Mouse (Mus musculus) cortical plate, adult 2 months (tissue): ENCODE data around the gene Zfp423. TPM values are rescaled to one million over a fixed set of nuclear protein-coding genes. Genes with fewer than 3 reads are reported as not detected.
A peak's percentile ranks its signal among the peaks of the same experiment; 100 is the strongest.

ENCODE experiments used
- H3K27ac ChIP-seq: fragments of 200-500 bp; 2 replicates; pipeline ENCODE4 v1.5.1; 2012; ENCODE audit warnings: low read length, control low read depth, inconsistent platforms; ENCODE audit not compliant: insufficient read depth
- H3K4me1 ChIP-seq: fragments of 200-500 bp; 2 replicates; pipeline ENCODE4 v1.6.1; 2011; ENCODE audit warnings: low read length; ENCODE audit not compliant: control insufficient read depth, insufficient read depth
- H3K4me3 ChIP-seq: fragments of 200-500 bp; 2 replicates; pipeline ENCODE4 v1.5.1; 2011; ENCODE audit warnings: mild to moderate bottlenecking, low read length, control low read depth; ENCODE audit not compliant: insufficient read depth
- CTCF ChIP-seq: fragments of 200-500 bp; IDR thresholded peaks from 2 replicates; pipeline ENCODE4 v1.5.1; 2011; ENCODE audit warnings: mild to moderate bottlenecking, control low read depth, low read length; ENCODE audit not compliant: insufficient read depth; ENCODE audit errors: extremely low read depth
- POLR2A ChIP-seq: fragments of 200-500 bp; IDR thresholded peaks from 2 replicates; pipeline ENCODE4 v1.6.1; 2011; ENCODE audit warnings: mild to moderate bottlenecking, low read length, control low read depth; ENCODE audit not compliant: insufficient read depth; ENCODE audit errors: extremely low read depth
- polyA plus RNA-seq: library from polyadenylated mRNA; depleted of rRNA; stranded (reverse); fragments of >200 nt; gene quantifications from 2 replicates; pipeline ENCODE4 v1.2.3, GENCODE M21; 2012; rRNA removed

Gene Zfp423
- polyA plus RNA-seq, result 13.8 and 15.1 TPM in 2 replicates

DNA sequence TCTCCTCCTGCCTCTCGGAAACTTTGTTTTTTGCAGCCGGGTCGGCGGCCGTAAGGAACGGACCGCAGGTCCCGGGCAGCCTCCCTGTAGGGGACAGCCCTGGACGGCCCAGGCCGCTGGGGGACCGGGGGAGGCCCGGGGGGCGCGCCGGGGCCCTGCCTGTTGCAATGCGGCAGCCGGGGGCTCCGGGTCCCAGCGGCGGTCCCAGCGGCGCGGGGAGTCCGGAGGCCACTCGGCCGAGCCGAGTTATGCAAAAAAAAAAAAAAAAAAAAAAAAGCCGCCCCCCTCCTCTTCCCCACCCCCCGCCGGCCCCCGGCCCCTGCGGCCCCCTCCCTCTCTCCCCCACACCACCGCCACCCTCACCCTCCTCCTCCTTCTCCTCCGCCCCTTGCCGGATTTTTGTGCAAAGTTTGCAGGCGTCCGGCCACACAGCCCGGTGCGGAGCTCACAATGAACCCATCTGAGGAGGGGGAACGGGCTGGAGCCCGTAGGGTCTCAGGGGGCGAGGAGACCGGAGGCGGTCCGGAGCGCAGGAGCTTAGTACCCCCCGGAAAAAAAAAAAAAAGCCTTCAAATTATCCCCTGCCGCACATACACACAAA lies at the start of gene Zfp423:
TSS of gene Zfp423 (minus strand) at position 276 of the 601 bp plus-strand sequence.
- Histone ChIP-seq H3K27ac (no peak within 1 kb of the TSS), H3K4me1 (0 out of 2 replicates have a peak, but pooled peaks cover 2% of the 10 kb centered on the region), H3K4me3 (peak within 1 kb of the TSS; percentile 41)
- TF ChIP-seq POLR2A (no peak), CTCF (no peak)

DNA sequence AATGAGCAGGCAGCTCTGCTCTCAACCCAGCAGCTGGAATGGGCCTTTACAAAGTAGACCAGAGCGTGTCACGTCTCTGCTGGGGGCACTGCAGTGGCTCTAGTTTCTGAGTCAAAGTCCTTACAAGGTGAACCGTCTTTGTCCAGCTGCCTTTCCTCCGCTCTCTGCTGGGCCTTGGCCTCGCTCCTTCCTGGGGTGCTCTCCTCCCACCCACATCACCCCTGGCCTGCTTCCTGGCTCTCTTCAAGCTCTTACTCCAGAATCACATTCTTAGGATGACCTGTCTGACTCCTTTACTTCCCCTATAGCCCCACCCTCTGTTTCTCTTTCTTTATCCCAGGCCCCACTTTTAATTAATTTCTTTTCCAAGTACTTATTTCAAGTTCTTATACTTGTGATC lies 47.4 kb upstream of the Zfp423 start:
- TF ChIP-seq CTCF, result no peak
- no peak for TF ChIP-seq POLR2A
- Histone ChIP-seq H3K4me3 (no peak overlapping the region), H3K27ac (no peak overlapping the region), H3K4me1 (no peaks in the 10 kb centered on the region)

DNA sequence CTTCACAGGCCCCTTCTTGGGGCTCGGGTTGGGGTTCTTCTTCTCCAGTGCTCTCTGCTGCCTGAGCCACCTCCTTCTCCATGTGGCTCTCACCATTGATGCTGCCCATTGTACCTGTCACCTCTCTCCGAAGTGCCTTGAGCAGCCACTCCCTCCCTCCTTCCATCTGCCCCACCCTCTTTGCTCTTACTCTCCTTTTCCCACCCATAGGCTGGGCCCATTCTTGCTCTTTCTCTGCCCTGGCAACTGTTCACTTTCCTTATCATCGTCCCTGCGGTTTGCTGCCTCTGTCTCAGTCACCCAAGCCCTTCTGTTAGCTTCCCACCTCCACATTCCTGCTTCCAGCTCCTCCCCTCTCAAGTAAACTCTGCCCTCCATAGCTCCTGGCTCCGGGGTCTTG lies 25.4 kb upstream of the Zfp423 start:
- H3K4me3 ChIP-seq, result no peak overlapping the region
- TF ChIP-seq POLR2A (no peak), CTCF (no peak)
- no peaks in the 10 kb centered on the region for H3K4me1 ChIP-seq
- no peak overlapping the region for H3K27ac ChIP-seq

DNA sequence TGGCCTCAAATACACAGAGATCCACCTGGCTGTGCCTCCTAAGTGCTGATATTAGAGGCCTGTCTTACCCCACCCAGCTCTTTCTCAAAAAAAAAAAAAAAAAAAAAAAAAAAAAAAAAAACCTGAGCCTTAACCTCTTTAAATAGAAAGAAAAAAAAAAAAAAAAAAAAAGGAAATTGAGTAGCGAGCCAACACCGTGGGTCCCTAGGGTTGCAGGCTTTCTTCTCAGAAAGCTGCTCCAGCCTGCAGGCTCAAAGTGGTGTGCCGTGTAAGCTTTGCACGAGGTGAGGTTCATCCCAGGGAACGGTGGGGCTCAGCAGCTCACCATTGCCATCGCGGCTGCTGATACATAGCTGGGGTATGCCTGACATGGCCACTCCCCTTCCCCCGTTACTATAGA lies 24.6 kb upstream of the Zfp423 start:
- H3K4me3 ChIP-seq, result no peak overlapping the region
- H3K27ac ChIP-seq, result no peak overlapping the region
- no peaks in the 10 kb centered on the region for H3K4me1 ChIP-seq
- TF ChIP-seq CTCF, result no peak
- no peak for TF ChIP-seq POLR2A

DNA sequence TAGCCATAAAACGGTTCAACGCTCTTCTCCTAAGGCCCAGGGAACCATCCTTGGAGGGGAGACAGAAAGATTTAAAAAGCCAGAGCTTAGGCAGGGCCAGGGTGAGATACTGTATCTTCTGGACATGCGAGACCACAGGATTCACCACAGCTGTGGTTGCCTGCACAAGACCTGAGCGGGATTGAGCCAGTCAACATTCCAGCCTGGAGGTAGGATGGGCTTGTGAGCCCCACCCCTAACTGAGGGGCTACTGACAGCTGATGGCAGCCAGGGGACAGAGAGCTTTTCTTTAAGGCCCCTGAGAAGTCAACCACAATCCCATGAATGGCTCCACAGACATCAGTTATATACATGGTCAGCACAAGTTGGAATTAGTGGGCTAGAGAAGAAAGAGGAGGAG lies 23.5 kb upstream of the Zfp423 start:
- H3K4me1 ChIP-seq, result no peaks in the 10 kb centered on the region
- no peak overlapping the region for H3K27ac ChIP-seq
- TF ChIP-seq POLR2A, result no peak
- no peak for TF ChIP-seq CTCF
- no peak overlapping the region for H3K4me3 ChIP-seq

DNA sequence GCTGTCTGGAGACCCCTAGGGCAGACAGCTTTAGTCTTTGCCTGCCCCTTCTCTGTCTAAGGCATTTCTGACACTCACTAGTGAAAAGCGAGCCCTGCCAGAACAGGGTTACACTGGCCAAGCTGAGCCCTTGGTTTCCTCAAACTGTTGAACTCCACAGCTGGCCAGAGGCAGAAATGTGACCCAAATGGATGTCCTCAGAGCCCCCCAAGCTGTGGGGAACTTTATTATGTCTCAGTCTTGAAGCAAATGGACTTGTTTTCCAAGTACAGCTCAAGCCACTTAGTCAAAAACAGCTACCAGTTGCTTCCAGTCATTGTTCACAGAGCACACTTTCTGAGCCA lies 16.0 kb upstream of the Zfp423 start:
- H3K4me1 ChIP-seq, result no peaks in the 10 kb centered on the region; the same call in 1 of the 2 replicates
- no peak overlapping the region for H3K4me3 ChIP-seq
- TF ChIP-seq CTCF (no peak), POLR2A (no peak)
- H3K27ac ChIP-seq, result no peak overlapping the region

DNA sequence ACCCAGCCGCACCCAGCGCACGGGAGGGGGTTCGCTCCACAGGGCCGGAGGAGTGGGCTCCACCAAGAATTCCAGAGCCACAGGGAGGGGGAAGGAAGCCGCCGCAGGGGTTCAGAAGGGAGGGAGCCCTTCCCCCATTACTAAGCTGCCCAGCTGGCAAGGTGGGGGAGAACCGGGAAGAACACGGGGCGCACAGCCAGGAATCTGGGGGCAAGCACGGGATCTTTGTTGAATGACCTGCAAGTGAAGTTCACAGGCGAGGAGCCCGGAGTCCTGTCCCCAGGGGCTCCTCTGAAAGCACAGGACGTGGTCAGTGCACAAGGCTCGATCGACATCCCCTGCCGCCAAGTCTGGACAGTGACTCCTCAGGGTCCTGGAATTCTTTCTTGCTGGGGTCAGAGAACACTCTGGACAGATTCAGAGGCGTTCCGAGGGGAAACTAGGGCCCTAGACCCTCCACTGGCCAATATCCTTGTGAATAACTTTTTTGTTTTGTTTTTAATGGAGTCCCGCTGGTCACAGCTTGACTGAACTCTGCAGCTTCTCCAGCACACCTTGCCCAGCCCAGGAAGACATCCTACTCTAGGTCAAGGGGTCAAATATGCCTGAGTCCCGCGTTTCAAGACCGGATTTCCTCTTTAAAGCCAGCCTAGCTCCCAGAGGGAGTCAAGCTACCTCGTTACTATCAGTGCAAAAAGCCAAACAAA lies 15.5 kb upstream of the Zfp423 start:
- no peak overlapping the region for H3K27ac ChIP-seq
- no peak overlapping the region for H3K4me3 ChIP-seq
- TF ChIP-seq POLR2A (no peak), CTCF (no peak)
- no peaks in the 10 kb centered on the region; the same call in 1 of the 2 replicates for H3K4me1 ChIP-seq

DNA sequence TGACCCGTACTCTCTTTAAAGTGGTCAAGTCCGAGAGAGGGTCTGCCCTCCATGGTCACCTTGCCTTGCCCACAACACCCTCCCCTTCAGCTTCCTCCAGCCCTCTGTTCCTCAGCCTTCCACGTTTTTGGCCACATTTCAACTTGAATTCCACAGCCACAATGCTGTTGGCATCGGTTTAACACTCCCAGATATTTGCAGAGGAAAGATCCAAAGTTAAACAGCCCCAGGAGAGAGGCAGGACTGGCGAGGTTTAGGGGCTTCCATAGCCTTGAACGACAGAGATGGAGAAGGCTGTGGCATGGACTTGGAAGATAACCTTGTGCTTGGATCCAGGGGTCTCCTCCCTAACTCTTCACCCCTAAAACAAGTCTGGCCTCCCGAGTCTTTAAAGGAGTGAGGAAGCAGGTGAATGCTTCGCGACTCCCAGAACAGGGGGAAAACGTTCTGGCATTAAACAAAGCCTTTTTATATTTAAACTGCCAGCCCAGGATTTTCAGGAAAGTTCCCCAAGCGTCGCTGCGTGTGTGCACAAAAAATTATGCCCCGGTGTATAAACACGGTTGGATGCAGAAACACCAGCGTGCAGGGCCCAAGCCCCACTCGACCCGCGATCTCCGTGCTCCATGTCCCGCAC lies 14.8 kb upstream of the Zfp423 start:
- Histone ChIP-seq H3K4me1 (no peaks in the 10 kb centered on the region; the same call in 1 of the 2 replicates), H3K27ac (no peak overlapping the region), H3K4me3 (no peak overlapping the region)
- TF ChIP-seq POLR2A (no peak), CTCF (no peak)

DNA sequence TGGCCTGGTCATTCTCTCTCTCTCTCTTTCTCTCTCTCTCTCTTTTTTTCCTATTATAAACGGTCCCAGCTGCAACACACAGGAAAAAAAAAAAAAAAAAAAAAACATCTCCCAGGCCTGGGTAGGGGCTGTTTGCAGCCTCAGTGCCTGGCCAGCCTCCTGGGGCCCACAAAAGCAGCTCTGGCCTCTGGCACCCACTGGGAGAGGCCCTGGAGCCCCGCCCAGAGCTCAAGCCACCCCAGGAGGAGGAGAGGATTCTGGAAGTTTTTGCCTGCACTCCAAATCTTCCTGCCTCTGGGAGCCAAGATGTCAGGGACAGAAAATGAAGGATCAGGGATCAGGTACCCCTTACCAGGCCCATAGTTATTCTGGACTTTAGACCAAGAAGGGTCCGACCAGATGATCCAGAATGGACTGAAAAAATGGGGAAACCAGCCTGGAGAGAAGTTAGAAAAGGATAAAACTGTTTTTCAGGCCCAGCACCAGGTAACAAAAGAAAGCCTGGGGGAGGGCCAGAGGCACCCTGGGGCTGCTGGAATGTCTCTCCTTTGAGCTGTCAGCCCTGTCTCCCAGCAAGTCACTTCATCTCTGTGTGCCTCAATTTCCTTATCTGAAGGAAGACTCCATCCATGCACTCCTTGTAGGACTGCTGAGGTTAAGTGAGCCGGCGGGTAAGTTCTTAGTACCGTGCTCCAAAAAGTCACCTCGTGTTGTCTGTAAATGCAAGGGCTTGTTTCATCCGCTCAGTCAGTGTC lies 8.6 kb upstream of the Zfp423 start:
- Histone ChIP-seq H3K27ac (no peak overlapping the region), H3K4me3 (no peak overlapping the region), H3K4me1 (no peaks in the 10 kb centered on the region)
- no peak for TF ChIP-seq POLR2A
- no peak for TF ChIP-seq CTCF
